Mouse (Mus musculus) cerebellum, adult 2 months (tissue): ENCODE results near the gene Wdr18.

Experiments
- CTCF ChIP-seq: fragments of 200-500 bp; IDR thresholded peaks from 2 replicates; pipeline ENCODE4 v1.5.1; 2011; ENCODE audit warnings: low read depth, mild to moderate bottlenecking, control low read depth, low read length, moderate library complexity, borderline replicate concordance; ENCODE audit not compliant: insufficient read depth
- POLR2A ChIP-seq: fragments of 200-500 bp; IDR thresholded peaks from 2 replicates; pipeline ENCODE4 v1.6.1; 2011; ENCODE audit warnings: low read length, control low read depth, borderline replicate concordance; ENCODE audit not compliant: insufficient read depth

GRCm38 (mm10) chr10:79921572-79921971 lies 38.4 kb upstream of the Wdr18 start:
- TF ChIP-seq CTCF (no peak), POLR2A (no peak)
